Mouse (Mus musculus) megakaryocyte-erythroid progenitor cell, adult 5-6 weeks (primary cell): ENCODE data around the gene Olfr391-ps. TPM values are rescaled to one million over a fixed set of nuclear protein-coding genes. Genes with fewer than 3 reads are reported as not detected.

ENCODE experiments used
- ATAC-seq: replicated peaks from 2 replicates; pipeline ENCODE4 v1.8.0; 2016; ENCODE audit warnings: mild to moderate bottlenecking, inconsistent platforms; ENCODE audit not compliant: severe bottlenecking, poor library complexity, low FRiP score, low TSS enrichment
- total RNA-seq, 2 experiments: library from RNA; stranded (forward) in 1 of 2; stranded (reverse) in 1 of 2; fragments of 200-1000, 215-1000 nt in 1 of 2; fragments of >200 nt in 1 of 2; fragmentation: Nextera tagmentation in 1 of 2; gene quantifications; 2 replicates each; pipeline ENCODE4 v1.2.3; 2014 to 2017

Olfr391-ps gene
- total RNA-seq (2014; fragmentation: Nextera tagmentation) (not detected in 2 replicates), total RNA-seq (2017) (not detected in 2 replicates)

DNA sequence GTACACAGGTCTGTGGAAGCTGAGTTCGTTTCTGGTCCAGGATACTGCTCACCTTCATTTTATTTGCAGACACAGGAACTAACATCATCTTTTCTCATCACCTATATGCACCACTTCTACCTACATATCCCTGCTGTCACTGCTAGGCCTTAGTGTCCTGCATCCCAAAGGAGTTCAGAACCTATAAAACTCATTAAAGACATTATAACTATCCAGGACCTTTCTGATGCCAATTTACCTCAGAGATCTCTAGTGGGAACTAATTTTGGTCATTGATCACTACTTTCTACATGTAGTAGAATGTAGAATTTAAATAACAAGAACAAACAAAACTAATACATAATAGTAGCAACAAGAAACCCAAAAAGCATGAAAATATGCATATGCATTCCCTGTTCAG, at the start of gene Olfr391-ps:
Olfr391-ps (minus strand) TSS at position 101 of the 400 bp plus-strand sequence.
- ATAC-seq, result no peak

GRCm38 (mm10) chr11:73851354-73851753, 48.5 kb upstream of the Olfr391-ps start, which contains the start of gene Olfr393:
Gene Olfr393 (minus strand): TSS chr11:73851454.
- no peak for ATAC-seq

DNA sequence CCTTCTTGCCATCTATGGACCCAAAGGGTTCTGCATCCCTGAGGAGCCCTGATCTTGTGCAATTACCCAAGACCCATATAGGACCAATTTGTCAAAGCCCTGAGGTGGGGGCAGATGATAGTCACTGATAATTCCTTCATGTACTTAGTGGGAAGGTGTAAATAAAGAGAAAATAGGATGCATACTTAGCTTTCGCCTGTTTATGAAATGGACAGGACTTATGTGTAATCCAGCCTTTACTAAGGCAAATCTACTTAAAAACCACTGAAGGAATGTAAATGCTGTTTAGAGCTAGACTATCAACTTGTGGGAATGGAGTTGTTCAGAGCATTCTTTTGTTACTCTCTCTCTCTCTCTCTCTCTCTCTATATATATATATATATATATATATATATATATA, 14.1 kb upstream of the Olfr391-ps start, which contains the start of gene Olfr392:
Olfr392 (minus strand) TSS at position 101 of the 400 bp plus-strand sequence.
- ATAC-seq, result no peak

GRCm38 (mm10) chr11:73782664-73783063, 20.2 kb downstream of the Olfr391-ps start, which contains the start of gene Olfr390:
Gene Olfr390 (plus strand): TSS chr11:73782964.
- ATAC-seq, result no peak

GRCm38 (mm10) chr11:73780613-73781012, 22.2 kb downstream of the Olfr391-ps start, which contains the start of gene Olfr389:
Gene Olfr389 (minus strand): TSS chr11:73780713.
- no peak for ATAC-seq

- ATAC-seq, result no peak
Measured at GRCm38 (mm10) chr11:73759115-73759514, 43.7 kb downstream of the Olfr391-ps start.

Other genes with a start within 250 kb of the Olfr391-ps start
- not detected in 2 replicates for gene Olfr385, start 210.0 kb downstream of the Olfr391-ps start, total RNA-seq (2014; fragmentation: Nextera tagmentation)
- not detected in 2 replicates for gene Olfr385, start 210.0 kb downstream of the Olfr391-ps start, total RNA-seq (2017)
- not detected in 2 replicates for gene Olfr384, start 204.5 kb downstream of the Olfr391-ps start, total RNA-seq (2014; fragmentation: Nextera tagmentation)
- not detected in 2 replicates for gene Olfr384, start 204.5 kb downstream of the Olfr391-ps start, total RNA-seq (2017)
- not detected in 2 replicates for gene Zfp735, start 114.3 kb downstream of the Olfr391-ps start, total RNA-seq (2014; fragmentation: Nextera tagmentation)
- gene Zfp735, start 114.3 kb downstream of the Olfr391-ps start, total RNA-seq (2017), result not detected in 2 replicates
- not detected in 2 replicates for gene Olfr389, start 22.3 kb downstream of the Olfr391-ps start, total RNA-seq (2014; fragmentation: Nextera tagmentation)
- not detected in 2 replicates for gene Olfr389, start 22.3 kb downstream of the Olfr391-ps start, total RNA-seq (2017)
- not detected in 2 replicates for gene Olfr390, start 20.1 kb downstream of the Olfr391-ps start, total RNA-seq (2014; fragmentation: Nextera tagmentation)
- not detected in 2 replicates for gene Olfr390, start 20.1 kb downstream of the Olfr391-ps start, total RNA-seq (2017)
- gene Olfr392, start 14.0 kb upstream of the Olfr391-ps start, total RNA-seq (2014; fragmentation: Nextera tagmentation), result not detected in 2 replicates
- not detected in 2 replicates for gene Olfr392, start 14.0 kb upstream of the Olfr391-ps start, total RNA-seq (2017)
- gene Olfr393, start 48.4 kb upstream of the Olfr391-ps start, total RNA-seq (2014; fragmentation: Nextera tagmentation), result not detected in 2 replicates
- not detected in 2 replicates for gene Olfr393, start 48.4 kb upstream of the Olfr391-ps start, total RNA-seq (2017)
- gene Olfr394, start 87.7 kb upstream of the Olfr391-ps start, total RNA-seq (2014; fragmentation: Nextera tagmentation), result not detected in 2 replicates
- gene Olfr394, start 87.7 kb upstream of the Olfr391-ps start, total RNA-seq (2017), result not detected in 2 replicates
- gene Olfr395, start 106.2 kb upstream of the Olfr391-ps start, total RNA-seq (2014; fragmentation: Nextera tagmentation), result not detected in 2 replicates
- gene Olfr395, start 106.2 kb upstream of the Olfr391-ps start, total RNA-seq (2017), result not detected in 2 replicates
- gene Olfr23, start 133.6 kb upstream of the Olfr391-ps start, total RNA-seq (2014; fragmentation: Nextera tagmentation), result not detected in 2 replicates
- gene Olfr23, start 133.6 kb upstream of the Olfr391-ps start, total RNA-seq (2017), result not detected in 2 replicates
- not detected in 2 replicates for gene Olfr397, start 157.8 kb upstream of the Olfr391-ps start, total RNA-seq (2014; fragmentation: Nextera tagmentation)
- not detected in 2 replicates for gene Olfr397, start 157.8 kb upstream of the Olfr391-ps start, total RNA-seq (2017)
- gene Olfr398, start 187.4 kb upstream of the Olfr391-ps start, total RNA-seq (2014; fragmentation: Nextera tagmentation), result not detected in 2 replicates
- gene Olfr398, start 187.4 kb upstream of the Olfr391-ps start, total RNA-seq (2017), result not detected in 2 replicates